Mouse (Mus musculus) brown adipose tissue, adult 24 weeks (tissue): ENCODE measurements at regions not wholly inside any gene's neighbourhood (a gene's known extent, or its start where the extent isn't known, plus 50 kb on each side); places are given as distances from the start of the nearest gene placed in this dataset.
A peak's percentile ranks its signal among the peaks of the same experiment; 100 is the strongest.

Experiments
- H3K27ac ChIP-seq: fragments of 200-500 bp; replicated peaks from 2 replicates; pipeline ENCODE4 v1.5.1; 2012; ENCODE audit warnings: low read depth, mild to moderate bottlenecking, low read length
- H3K4me1 ChIP-seq: fragments of 200-500 bp; 2 replicates; pipeline ENCODE4 v1.6.1; 2012; ENCODE audit warnings: low read length, mixed read lengths; ENCODE audit not compliant: control insufficient read depth, insufficient read depth, insufficient read length
- H3K4me3 ChIP-seq: fragments of 200-500 bp; 2 replicates; pipeline ENCODE4 v1.5.1; 2012; ENCODE audit warnings: low read depth, mild to moderate bottlenecking, low read length, moderate library complexity; ENCODE audit not compliant: insufficient read depth

DNA sequence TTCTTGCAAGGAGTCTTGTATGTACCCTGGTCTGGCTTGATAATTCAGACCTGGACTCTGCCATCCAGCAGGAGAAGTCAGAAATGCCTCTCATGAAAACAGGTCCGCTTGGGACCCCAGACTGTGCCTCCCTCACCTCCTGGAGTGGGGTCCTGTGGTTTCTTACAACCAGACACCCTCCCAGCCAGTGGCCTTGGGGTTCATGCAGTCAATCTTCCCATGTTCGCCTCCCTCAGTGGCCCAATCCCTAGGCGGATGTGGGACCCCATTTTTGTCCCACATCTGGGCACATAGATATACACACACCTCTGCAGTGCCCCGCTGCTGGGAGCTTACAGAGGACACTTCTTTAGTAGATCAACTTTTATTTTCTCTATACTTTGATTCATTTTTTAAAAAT lies 217.7 kb downstream of the Lrfn2 start:
- Histone ChIP-seq H3K4me1 (no peaks in the 10 kb centered on the region), H3K4me3 (no peak overlapping the region), H3K27ac (no peak overlapping the region)

GRCm38 (mm10) chr17:49150971-49151422 lies 218.8 kb downstream of the Lrfn2 start:
- Histone ChIP-seq H3K4me1 (no peaks in the 10 kb centered on the region), H3K27ac (no peak overlapping the region), H3K4me3 (no peak overlapping the region)

DNA sequence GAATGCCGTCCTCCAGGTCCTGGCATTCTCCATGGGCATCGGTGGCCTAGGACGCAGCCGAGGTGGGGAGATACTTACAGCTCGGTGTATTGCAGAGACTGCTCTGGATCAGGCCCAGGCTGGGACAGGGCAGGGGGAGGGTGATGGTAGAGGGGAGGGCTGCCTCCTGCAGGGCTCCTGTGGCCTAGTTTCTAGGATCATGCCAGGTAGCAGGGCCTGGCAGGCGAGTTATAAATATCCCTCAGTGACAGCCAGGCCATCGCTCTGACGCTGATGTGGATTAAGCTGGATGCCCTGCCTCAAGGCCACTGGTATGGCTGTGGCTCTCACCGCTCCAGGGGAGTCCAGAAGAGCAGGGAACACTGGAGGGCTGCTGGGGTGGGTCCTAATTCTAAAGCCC lies 221.8 kb downstream of the Lrfn2 start:
- Histone ChIP-seq H3K4me3 (no peak overlapping the region), H3K4me1 (no peaks in the 10 kb centered on the region), H3K27ac (no peak overlapping the region)

GRCm38 (mm10) chr17:49155001-49155515 lies 222.9 kb downstream of the Lrfn2 start:
- H3K4me3 ChIP-seq, result no peak overlapping the region
- no peak overlapping the region for H3K27ac ChIP-seq
- H3K4me1 ChIP-seq, result no peaks in the 10 kb centered on the region

- Histone ChIP-seq H3K4me3 (no peak overlapping the region), H3K4me1 (no peaks in the 10 kb centered on the region), H3K27ac (no peak overlapping the region)
Observed at GRCm38 (mm10) chr17:49157586-49157985, 225.4 kb downstream of the Lrfn2 start.

DNA sequence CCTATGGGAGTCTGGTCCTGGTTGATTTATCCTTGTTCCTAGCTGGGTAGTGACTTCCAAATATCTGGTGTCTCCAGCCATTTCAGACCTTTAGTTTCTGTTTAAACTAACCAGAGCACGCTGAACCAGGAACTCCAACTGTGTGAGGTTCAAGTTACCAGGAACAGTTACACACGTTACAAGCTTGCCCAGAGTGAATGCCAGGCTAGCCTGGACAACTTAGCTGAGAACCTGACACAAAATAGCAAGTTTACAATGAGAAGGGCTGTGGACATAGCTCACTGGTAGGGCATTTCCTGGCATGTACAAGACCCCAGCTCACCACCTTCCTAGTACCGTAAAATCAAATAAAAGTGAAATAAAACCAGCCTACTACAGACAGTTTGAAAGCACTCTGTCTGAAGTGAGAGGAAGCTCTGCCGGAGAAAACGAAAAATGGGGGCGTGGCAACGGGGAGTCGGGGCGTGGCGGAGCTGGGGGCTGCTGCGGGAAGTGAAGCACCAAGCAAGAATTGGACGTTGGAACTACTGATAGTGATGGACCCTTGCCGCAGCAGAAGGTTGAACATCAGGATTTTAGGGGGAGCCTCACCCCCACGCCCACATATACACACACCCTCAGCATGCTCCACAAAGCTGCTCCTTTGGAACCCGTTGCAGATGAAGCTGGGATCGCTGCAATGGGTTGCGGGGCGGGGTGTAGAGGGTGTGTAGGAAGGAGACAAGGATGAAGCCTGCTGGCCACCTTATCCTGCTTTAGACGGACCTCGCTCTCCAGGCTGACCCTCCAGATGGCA lies 239.3 kb downstream of the Lrfn2 start:
- Histone ChIP-seq H3K27ac (no peak overlapping the region), H3K4me3 (peak overlapping the region; percentile 8; the same call in 1 of the 2 replicates)

DNA sequence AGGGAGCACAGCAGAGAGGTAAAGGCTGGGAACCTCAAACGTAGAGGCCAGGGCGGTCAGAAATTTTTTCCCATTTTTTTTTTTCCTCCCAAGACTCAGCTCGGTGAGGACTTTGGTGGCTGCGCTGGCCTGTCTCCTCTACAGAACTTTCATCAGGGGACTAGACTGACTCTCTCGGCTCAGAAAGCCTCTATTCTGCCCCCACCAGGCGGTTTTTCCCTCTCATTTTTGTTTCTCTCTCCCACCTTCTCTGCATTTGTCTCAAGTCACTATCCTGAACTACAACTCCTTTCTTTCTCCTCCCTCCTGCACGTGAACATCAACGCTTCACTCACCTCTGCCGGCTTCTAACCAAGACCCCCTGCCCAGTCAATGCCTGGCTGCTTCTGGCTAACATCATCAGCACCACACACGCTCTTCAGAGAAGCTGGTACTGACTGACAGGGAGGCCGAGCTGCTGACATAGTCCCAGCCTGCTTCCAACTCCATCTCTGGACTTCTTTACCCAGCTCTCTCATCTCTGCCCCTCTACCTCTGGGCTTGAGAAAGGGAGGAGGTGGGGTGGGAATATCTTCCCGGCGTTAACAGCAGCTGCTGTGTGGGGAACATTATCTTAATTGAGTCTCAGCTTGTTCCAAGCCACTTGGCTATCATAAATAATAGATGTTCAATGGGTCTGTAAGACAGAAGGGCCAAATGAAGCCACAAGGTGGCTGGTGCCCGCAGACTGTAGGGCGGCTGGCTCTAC lies 240.0 kb downstream of the Lrfn2 start:
- Histone ChIP-seq H3K4me3 (no peak overlapping the region), H3K4me1 (no peaks in the 10 kb centered on the region)

More for the DNA sequence above, 239.3 kb downstream of the Lrfn2 start:
- H3K4me1 ChIP-seq, result no peaks in the 10 kb centered on the region

GRCm38 (mm10) chr17:49172800-49173150 lies 240.6 kb downstream of the Lrfn2 start:
- H3K4me1 ChIP-seq, result no peaks in the 10 kb centered on the region
- no peak overlapping the region for H3K27ac ChIP-seq
- H3K4me3 ChIP-seq, result no peak overlapping the region

More for the DNA sequence above, 240.0 kb downstream of the Lrfn2 start:
- H3K27ac ChIP-seq, result no peak overlapping the region

- Histone ChIP-seq H3K4me3 (no peak overlapping the region), H3K4me1 (no peaks in the 10 kb centered on the region)
Observed at GRCm38 (mm10) chr17:49177966-49178731, 246.0 kb downstream of the Lrfn2 start.

DNA sequence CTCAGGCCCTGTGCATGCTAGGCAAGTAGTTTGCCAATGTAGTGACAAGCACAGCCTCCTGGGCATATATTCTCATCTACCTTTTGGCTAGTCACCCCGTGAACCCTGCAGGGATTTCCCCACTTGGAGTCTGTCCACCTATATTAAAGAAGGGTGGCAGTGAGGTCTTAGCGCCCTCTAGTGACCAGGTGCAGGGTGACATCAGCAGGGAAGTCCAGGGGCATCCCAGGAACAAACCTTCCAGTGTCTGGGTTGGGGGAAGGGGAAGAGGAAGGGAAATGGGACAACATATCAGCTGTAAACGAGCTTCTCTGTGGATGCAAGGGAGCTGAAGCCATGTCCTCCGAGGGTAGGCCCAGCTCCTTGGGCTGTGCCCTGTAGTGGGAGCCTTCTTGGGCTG lies 245.7 kb upstream of the Mocs1 start:
- no peak overlapping the region for H3K27ac ChIP-seq
- no peak overlapping the region for H3K4me3 ChIP-seq
- no peaks in the 10 kb centered on the region for H3K4me1 ChIP-seq

More at GRCm38 (mm10) chr17:49177966-49178731, 246.0 kb downstream of the Lrfn2 start:
- H3K27ac ChIP-seq, result no peak overlapping the region

DNA sequence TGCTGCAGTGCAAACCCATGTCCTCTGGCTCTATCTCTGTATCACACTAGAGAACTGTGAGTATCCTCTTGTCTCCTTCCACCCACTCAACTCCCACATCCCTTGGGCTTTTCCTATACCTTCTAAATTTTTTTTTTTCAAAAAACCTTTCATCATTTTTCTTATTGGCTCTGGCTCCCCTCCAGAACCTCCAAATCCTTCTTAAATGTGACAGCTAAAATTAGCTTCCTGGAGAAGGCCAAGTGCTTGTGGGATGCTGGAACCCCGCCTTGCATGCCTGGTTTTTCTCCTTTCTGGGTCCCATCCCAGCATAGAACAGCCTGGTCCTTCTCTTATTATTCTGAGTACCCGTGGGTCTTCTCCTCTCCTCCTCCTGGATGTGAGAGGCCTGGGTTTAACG lies 244.2 kb upstream of the Mocs1 start:
- Histone ChIP-seq H3K4me1 (no peaks in the 10 kb centered on the region), H3K4me3 (no peak overlapping the region), H3K27ac (no peak overlapping the region)

GRCm38 (mm10) chr17:49185052-49185612 lies 243.0 kb upstream of the Mocs1 start:
- no peak overlapping the region for H3K27ac ChIP-seq
- no peaks in the 10 kb centered on the region for H3K4me1 ChIP-seq
- no peak overlapping the region for H3K4me3 ChIP-seq

GRCm38 (mm10) chr17:49189765-49190164 lies 238.4 kb upstream of the Mocs1 start:
- H3K27ac ChIP-seq, result no peak overlapping the region

GRCm38 (mm10) chr17:49190337-49190736 lies 237.8 kb upstream of the Mocs1 start:
- Histone ChIP-seq H3K27ac (no peak overlapping the region), H3K4me3 (no peak overlapping the region), H3K4me1 (no peaks in the 10 kb centered on the region)

More at GRCm38 (mm10) chr17:49189765-49190164, 238.4 kb upstream of the Mocs1 start:
- Histone ChIP-seq H3K4me3 (no peak overlapping the region), H3K4me1 (no peaks in the 10 kb centered on the region)
